Mouse (Mus musculus): ENCODE measurements around the gene Sec61a1. TPM values are rescaled to one million over a fixed set of nuclear protein-coding genes. Genes with fewer than 3 reads are reported as not detected.

The Sec61a1 gene
- polyA plus RNA-seq, 1 experiment from 2014 or later, result 203 TPM

GRCm38 (mm10) chr6:88544644-88545396 lies 26.1 kb upstream of the Sec61a1 start:
- 27% methylated on average over 11 of the region's 11 CpGs for whole genome bisulfite sequencing
- ATAC-seq (ENCODE audit: low FRiP score), result peak; percentile 49; the same call in 1 of the 2 replicates

DNA sequence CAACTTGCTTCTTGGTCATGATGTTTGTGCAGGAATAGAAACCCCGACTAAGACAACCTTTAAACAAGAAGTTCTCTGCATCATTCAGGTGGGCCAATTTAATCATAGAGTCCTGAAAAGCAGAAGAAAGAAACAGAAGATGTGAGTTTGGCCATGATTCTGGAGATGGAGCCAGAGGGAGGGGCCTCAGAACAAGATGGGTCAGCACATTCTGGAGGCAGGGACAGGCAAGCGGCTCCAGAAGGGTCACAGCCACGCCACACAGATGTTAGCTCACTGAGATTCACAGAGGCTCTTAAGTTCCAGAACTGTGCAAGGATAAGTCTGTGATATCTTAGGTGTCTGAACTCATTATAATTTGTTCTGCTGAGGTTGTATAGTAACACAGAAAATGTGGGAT lies 25.5 kb upstream of the Sec61a1 start:
- Histone ChIP-seq H3K9me3 (replicated peaks) (no peaks in the 10 kb centered on the region), H3K27ac (peak overlapping the region; percentile 60; the same call in 1 of the 2 replicates), H3K4me1 (peaks cover 11% of the 10 kb centered on the region; the same call in 1 of the 2 replicates), H3K36me3 (no peaks in the 10 kb centered on the region), H3K4me2 (replicated peaks) (no peak overlapping the region), H3K4me3 (no peak overlapping the region), H3K9ac (no peak overlapping the region), H3K27me3 (peaks cover 19% of the 10 kb centered on the region)
- WGBS, result 89% methylated on average over 3 of the region's 3 CpGs
- no peak for ATAC-seq (ENCODE audit: low FRiP score)

More at GRCm38 (mm10) chr6:88544644-88545396, 26.1 kb upstream of the Sec61a1 start:
- H3K36me3 ChIP-seq, result no peaks in the 10 kb centered on the region
- H3K27ac ChIP-seq, result peak overlapping the region; percentile 60
- peaks cover 19% of the 10 kb centered on the region for H3K27me3 ChIP-seq
- 0 out of 2 replicates have a peak overlapping the region, but pooled peaks have one; percentile 23 for H3K9ac ChIP-seq
- no peaks in the 10 kb centered on the region for H3K9me3 ChIP-seq (replicated peaks)
- H3K4me3 ChIP-seq, result no peak overlapping the region
- peak overlapping the region; percentile 22 for H3K4me2 ChIP-seq (replicated peaks)
- H3K4me1 ChIP-seq, result peaks cover 13% of the 10 kb centered on the region; the same call in 1 of the 2 replicates

DNA sequence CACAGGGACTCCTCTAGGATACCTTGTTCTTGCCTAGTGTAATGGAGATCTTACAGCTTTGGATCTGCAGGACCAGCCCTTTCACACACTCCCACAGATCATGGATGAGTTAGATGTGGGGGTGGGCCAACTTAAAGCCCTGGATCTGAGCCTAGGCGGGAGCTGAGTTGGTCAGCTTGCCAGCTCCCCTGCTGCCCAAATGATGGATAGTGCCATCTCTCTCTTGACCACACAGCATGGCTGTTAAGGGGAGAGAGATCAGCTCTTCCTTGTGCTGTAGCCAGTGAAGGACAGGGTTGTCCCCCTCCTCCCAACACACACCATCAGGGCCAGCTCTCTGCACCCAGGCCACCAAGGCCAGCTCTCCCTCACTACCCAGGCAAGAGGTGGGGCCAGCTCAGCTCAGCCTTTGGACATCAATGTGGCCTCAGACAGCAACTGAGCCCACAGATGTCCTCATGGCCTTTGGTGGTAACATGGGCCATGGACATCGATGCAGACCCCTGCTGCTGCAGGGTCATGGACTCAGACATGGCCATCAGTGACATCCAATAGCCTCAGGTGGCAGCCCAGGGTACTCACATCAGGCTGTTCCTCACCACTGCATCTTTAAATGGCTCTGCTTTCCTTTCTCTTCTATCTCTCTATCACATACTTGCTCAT lies 21.5 kb upstream of the Sec61a1 start:
- WGBS, result 67% methylated on average over 2 of the region's 2 CpGs
- H3K9me3 ChIP-seq (replicated peaks), result no peaks in the 10 kb centered on the region
- 0 out of 2 replicates have a peak, but pooled peaks cover 4% of the 10 kb centered on the region for H3K27me3 ChIP-seq
- H3K27ac ChIP-seq, result no peak overlapping the region
- no peak overlapping the region for H3K4me2 ChIP-seq (replicated peaks)
- no peak for ATAC-seq (ENCODE audit: low FRiP score)
- H3K9ac ChIP-seq, result no peak overlapping the region
- peaks cover 7% of the 10 kb centered on the region; the same call in 1 of the 2 replicates for H3K4me1 ChIP-seq
- H3K36me3 ChIP-seq, result no peaks in the 10 kb centered on the region
- no peak overlapping the region for H3K4me3 ChIP-seq

- no peak overlapping the region for H3K9ac ChIP-seq
- H3K4me2 ChIP-seq (replicated peaks), result no peak overlapping the region
- no peaks in the 10 kb centered on the region for H3K27me3 ChIP-seq
- H3K27ac ChIP-seq, result no peak overlapping the region
- H3K36me3 ChIP-seq, result no peaks in the 10 kb centered on the region
- no peaks in the 10 kb centered on the region for H3K4me1 ChIP-seq
- ATAC-seq (ENCODE audit: low FRiP score), result no peak
- H3K4me3 ChIP-seq, result no peak overlapping the region
- H3K9me3 ChIP-seq (replicated peaks), result no peaks in the 10 kb centered on the region
Observed at GRCm38 (mm10) chr6:88530306-88530705, 11.6 kb upstream of the Sec61a1 start.

GRCm38 (mm10) chr6:88524056-88524455 lies 5.4 kb upstream of the Sec61a1 start:
- 91% methylated on average over 4 of the region's 4 CpGs for WGBS

DNA sequence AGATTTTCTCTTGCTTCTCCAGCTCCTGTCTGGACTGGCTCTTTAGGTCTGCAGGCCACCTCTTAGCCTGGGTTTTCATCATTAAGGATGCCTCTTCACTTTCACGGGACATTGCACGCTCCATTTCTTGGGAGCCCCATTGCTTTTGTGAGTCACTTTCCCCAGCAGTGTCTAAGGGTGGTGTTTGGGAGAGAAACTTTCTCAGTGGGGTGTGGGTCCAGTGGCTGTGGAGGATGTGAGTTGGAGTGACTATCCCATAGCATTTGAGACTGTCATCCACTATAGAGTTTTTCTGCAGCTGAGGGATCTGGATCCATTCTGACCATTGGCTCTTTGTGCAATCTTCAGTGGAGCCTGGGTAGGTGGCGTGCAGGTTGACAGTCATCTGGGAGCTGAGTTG lies 4.7 kb upstream of the Sec61a1 start:
- no peaks in the 10 kb centered on the region; the same call in 1 of the 2 replicates for H3K27me3 ChIP-seq
- H3K27ac ChIP-seq, result no peak overlapping the region
- no peaks in the 10 kb centered on the region for H3K36me3 ChIP-seq
- H3K9ac ChIP-seq, result no peak overlapping the region
- H3K9me3 ChIP-seq (replicated peaks), result no peaks in the 10 kb centered on the region
- no peak overlapping the region for H3K4me3 ChIP-seq
- peaks cover 6% of the 10 kb centered on the region for H3K4me1 ChIP-seq
- WGBS, result 92% methylated on average over 3 of the region's 3 CpGs
- no peak overlapping the region for H3K4me2 ChIP-seq (replicated peaks)
- ATAC-seq (ENCODE audit: low FRiP score), result no peak

More at GRCm38 (mm10) chr6:88524056-88524455, 5.4 kb upstream of the Sec61a1 start:
- no peaks in the 10 kb centered on the region for H3K9me3 ChIP-seq (replicated peaks)
- no peak overlapping the region for H3K4me3 ChIP-seq
- no peak for ATAC-seq (ENCODE audit: low FRiP score)
- no peak overlapping the region for H3K4me2 ChIP-seq (replicated peaks)
- no peaks in the 10 kb centered on the region for H3K36me3 ChIP-seq
- no peaks in the 10 kb centered on the region; the same call in 1 of the 2 replicates for H3K27me3 ChIP-seq
- H3K9ac ChIP-seq, result no peak overlapping the region
- peaks cover 6% of the 10 kb centered on the region for H3K4me1 ChIP-seq
- H3K27ac ChIP-seq, result no peak overlapping the region

- 77% methylated on average over 3 of the region's 3 CpGs for WGBS
- Histone ChIP-seq H3K4me3 (no peak overlapping the region), H3K27ac (no peak overlapping the region), H3K9me3 (replicated peaks) (no peaks in the 10 kb centered on the region), H3K9ac (no peak overlapping the region), H3K4me2 (replicated peaks) (no peak overlapping the region), H3K4me1 (peaks cover 6% of the 10 kb centered on the region), H3K36me3 (no peaks in the 10 kb centered on the region), H3K27me3 (no peaks in the 10 kb centered on the region; the same call in 1 of the 2 replicates)
- ATAC-seq (ENCODE audit: low FRiP score), result no peak
Observed at GRCm38 (mm10) chr6:88523043-88523442, 4.3 kb upstream of the Sec61a1 start.

DNA sequence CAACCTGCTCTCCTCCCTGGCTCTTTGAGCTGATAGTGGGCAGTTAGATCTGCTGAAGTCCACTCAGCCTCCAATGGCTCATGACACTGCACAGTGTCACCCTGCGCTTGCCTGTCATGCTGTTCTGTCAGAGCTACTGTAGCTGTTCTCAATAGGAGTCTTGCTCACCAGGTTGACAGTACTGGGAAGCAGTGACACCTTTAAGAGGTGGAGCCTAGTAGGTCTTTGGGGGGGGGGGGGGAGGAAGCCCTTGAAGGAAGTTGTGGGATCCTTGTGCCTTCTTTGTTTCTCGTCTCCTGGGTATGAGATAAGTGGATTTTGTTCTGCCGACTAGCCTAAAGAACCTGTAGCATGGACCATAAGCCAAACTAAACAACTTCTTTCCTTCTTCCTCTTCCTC lies 3.9 kb upstream of the Sec61a1 start:
- no peak for ATAC-seq (ENCODE audit: low FRiP score)
- 63% methylated on average over 3 of the region's 3 CpGs for WGBS
- no peaks in the 10 kb centered on the region for H3K9me3 ChIP-seq (replicated peaks)
- no peak overlapping the region for H3K4me2 ChIP-seq (replicated peaks)
- H3K27me3 ChIP-seq, result no peaks in the 10 kb centered on the region; the same call in 1 of the 2 replicates
- peaks cover 10% of the 10 kb centered on the region for H3K4me1 ChIP-seq
- no peak overlapping the region for H3K9ac ChIP-seq
- no peaks in the 10 kb centered on the region for H3K36me3 ChIP-seq
- no peak overlapping the region for H3K27ac ChIP-seq
- no peak overlapping the region for H3K4me3 ChIP-seq

DNA sequence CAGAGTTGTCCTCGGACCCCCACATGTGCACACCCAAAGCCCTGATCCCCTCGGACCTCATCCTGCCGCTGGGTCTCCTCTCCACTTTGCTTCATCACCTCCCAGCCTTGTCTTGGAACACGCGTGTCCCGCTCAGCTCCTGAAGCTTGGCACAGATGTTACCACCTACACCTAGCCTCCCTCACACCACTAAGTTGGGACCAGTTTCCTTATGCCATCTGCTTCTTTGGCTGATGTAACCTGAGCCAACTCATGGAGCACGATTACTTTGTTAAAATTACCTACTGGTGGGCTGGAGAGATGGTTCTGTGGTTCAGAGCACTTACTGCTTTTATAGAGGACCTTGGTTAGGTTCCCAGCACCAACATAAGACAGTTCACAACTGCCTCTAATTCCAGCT lies 3.1 kb upstream of the Sec61a1 start:
- ATAC-seq (ENCODE audit: low FRiP score), result no peak
- H3K4me3 ChIP-seq, result no peak overlapping the region
- H3K9me3 ChIP-seq (replicated peaks), result no peaks in the 10 kb centered on the region
- peaks cover 17% of the 10 kb centered on the region for H3K4me1 ChIP-seq
- no peak overlapping the region for H3K27ac ChIP-seq
- H3K4me2 ChIP-seq (replicated peaks), result no peak overlapping the region
- no peaks in the 10 kb centered on the region for H3K36me3 ChIP-seq
- H3K9ac ChIP-seq, result no peak overlapping the region
- no peaks in the 10 kb centered on the region; the same call in 1 of the 2 replicates for H3K27me3 ChIP-seq
- 89% methylated on average over 7 of the region's 7 CpGs for WGBS

GRCm38 (mm10) chr6:88517701-88518403 lies 853 bp downstream of the Sec61a1 start:
- Histone ChIP-seq H3K4me3 (peak overlapping the region; percentile 80), H3K9ac (peak overlapping the region; percentile 94), H3K36me3 (peaks cover 30% of the 10 kb centered on the region), H3K27ac (peak overlapping the region; percentile 87), H3K4me1 (peaks cover 23% of the 10 kb centered on the region), H3K4me2 (replicated peaks) (peak overlapping the region; percentile 66), H3K27me3 (no peaks in the 10 kb centered on the region; the same call in 1 of the 2 replicates), H3K9me3 (replicated peaks) (no peaks in the 10 kb centered on the region)
- 17% methylated on average over 18 of the region's 18 CpGs for WGBS
- no peak for ATAC-seq (ENCODE audit: low FRiP score)

GRCm38 (mm10) chr6:88516667-88517066 lies 2.0 kb downstream of the Sec61a1 start:
- no peak for ATAC-seq (ENCODE audit: low FRiP score)

DNA sequence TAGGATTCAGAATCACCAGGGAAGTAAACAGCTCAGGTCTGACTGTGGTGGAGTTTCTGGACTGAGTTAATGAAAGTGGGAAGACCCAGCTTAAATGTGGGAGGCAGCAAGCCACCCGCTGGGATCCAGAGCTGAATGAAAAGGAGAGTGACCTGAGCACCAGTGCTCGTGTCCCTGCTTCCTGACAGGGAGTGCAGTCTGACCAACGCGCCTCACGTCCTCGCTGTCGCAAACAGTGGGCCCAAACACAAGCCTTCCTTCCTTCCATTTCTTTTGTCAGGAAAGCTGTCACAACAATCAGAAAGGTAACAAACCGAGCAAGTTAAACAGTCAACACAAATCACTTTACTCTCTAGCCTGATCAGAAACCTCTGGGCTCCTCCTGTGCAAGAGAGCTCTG lies 2.7 kb downstream of the Sec61a1 start:
- H3K9me3 ChIP-seq (replicated peaks), result no peaks in the 10 kb centered on the region
- no peak overlapping the region for H3K4me3 ChIP-seq
- no peak for ATAC-seq (ENCODE audit: low FRiP score)
- no peak overlapping the region for H3K4me2 ChIP-seq (replicated peaks)
- H3K27ac ChIP-seq, result no peak overlapping the region
- H3K9ac ChIP-seq, result no peak overlapping the region
- no peaks in the 10 kb centered on the region for H3K27me3 ChIP-seq
- WGBS, result 85% methylated on average over 8 of the region's 8 CpGs
- H3K4me1 ChIP-seq, result peaks cover 23% of the 10 kb centered on the region
- H3K36me3 ChIP-seq, result peaks cover 49% of the 10 kb centered on the region

More at GRCm38 (mm10) chr6:88516667-88517066, 2.0 kb downstream of the Sec61a1 start:
- 79% methylated on average over 5 of the region's 5 CpGs for WGBS
- Histone ChIP-seq H3K27me3 (no peaks in the 10 kb centered on the region), H3K4me3 (no peak overlapping the region), H3K36me3 (peaks cover 42% of the 10 kb centered on the region), H3K9me3 (replicated peaks) (no peaks in the 10 kb centered on the region), H3K9ac (no peak overlapping the region), H3K4me2 (replicated peaks) (peak overlapping the region; percentile 66; the same call in 1 of the 2 replicates), H3K4me1 (peaks cover 23% of the 10 kb centered on the region), H3K27ac (no peak overlapping the region)
